Mouse (Mus musculus) CD4-positive, CD25-positive, alpha-beta regulatory T cell, adult 2 months (primary cell): ENCODE results near the gene Gramd4.

Source experiments
- DNase-seq: peaks from one replicate; pipeline ENCODE4 v3.0.0-alpha.2; 2012; ENCODE audit warnings: low read depth, low spot score

Gramd4 gene

GRCm38 (mm10) chr15:86057413-86057812 is at the start of gene Gramd4:
Gramd4 (plus strand) TSS chr15:86057695.
- no peak for DNase-seq

- DNase-seq, result no peak
These were observed 44.4 kb upstream of the Gramd4 start for GRCm38 (mm10) chr15:86013130-86013529.

GRCm38 (mm10) chr15:86013656-86014055 is 43.8 kb upstream of the Gramd4 start:
- no peak for DNase-seq

- DNase-seq, result no peak
These were observed 42.5 kb upstream of the Gramd4 start for GRCm38 (mm10) chr15:86015026-86015425.

- peak; percentile 72 for DNase-seq
These were observed 41.5 kb upstream of the Gramd4 start for GRCm38 (mm10) chr15:86015860-86016541.

GRCm38 (mm10) chr15:86017336-86017735 is 40.2 kb upstream of the Gramd4 start:
- DNase-seq, result no peak

- peak; percentile 41 for DNase-seq
These were observed 38.6 kb upstream of the Gramd4 start for GRCm38 (mm10) chr15:86018753-86019512.

GRCm38 (mm10) chr15:86020008-86020407 is 37.5 kb upstream of the Gramd4 start:
- DNase-seq, result peak; percentile 45

GRCm38 (mm10) chr15:86021301-86021700 is 36.2 kb upstream of the Gramd4 start:
- DNase-seq, result no peak

- DNase-seq, result no peak
These were observed 35.5 kb upstream of the Gramd4 start for GRCm38 (mm10) chr15:86021971-86022370.

- peak; percentile 66 for DNase-seq
These were observed 29.6 kb upstream of the Gramd4 start for GRCm38 (mm10) chr15:86027871-86028270.

GRCm38 (mm10) chr15:86029981-86030380 is 27.5 kb upstream of the Gramd4 start:
- DNase-seq, result no peak

- peak; percentile 73 for DNase-seq
These were observed 24.7 kb upstream of the Gramd4 start for GRCm38 (mm10) chr15:86032811-86033190.

GRCm38 (mm10) chr15:86033191-86033841 is 24.2 kb upstream of the Gramd4 start, which contains the start of gene Celsr1:
Celsr1 (minus strand) TSS chr15:86033777.
- DNase-seq, result no peak

- peak; percentile 93 for DNase-seq
These were observed 23.4 kb upstream of the Gramd4 start for GRCm38 (mm10) chr15:86034021-86034523.

GRCm38 (mm10) chr15:86034781-86035360 is 22.6 kb upstream of the Gramd4 start:
- peak; percentile 63 for DNase-seq

GRCm38 (mm10) chr15:86035913-86036312 is 21.6 kb upstream of the Gramd4 start:
- no peak for DNase-seq

- DNase-seq, result peak; percentile 92
These were observed 18.7 kb upstream of the Gramd4 start for GRCm38 (mm10) chr15:86038802-86039201.

GRCm38 (mm10) chr15:86041421-86041820 is 16.1 kb upstream of the Gramd4 start:
- no peak for DNase-seq

- DNase-seq, result peak; percentile 71
These were observed 15.1 kb upstream of the Gramd4 start for GRCm38 (mm10) chr15:86042364-86042763.

- DNase-seq, result no peak
These were observed 8.0 kb upstream of the Gramd4 start for GRCm38 (mm10) chr15:86049510-86049909.
